21 mouse cellular contexts compared by ENCODE assay signal in the genomic region with DNA sequence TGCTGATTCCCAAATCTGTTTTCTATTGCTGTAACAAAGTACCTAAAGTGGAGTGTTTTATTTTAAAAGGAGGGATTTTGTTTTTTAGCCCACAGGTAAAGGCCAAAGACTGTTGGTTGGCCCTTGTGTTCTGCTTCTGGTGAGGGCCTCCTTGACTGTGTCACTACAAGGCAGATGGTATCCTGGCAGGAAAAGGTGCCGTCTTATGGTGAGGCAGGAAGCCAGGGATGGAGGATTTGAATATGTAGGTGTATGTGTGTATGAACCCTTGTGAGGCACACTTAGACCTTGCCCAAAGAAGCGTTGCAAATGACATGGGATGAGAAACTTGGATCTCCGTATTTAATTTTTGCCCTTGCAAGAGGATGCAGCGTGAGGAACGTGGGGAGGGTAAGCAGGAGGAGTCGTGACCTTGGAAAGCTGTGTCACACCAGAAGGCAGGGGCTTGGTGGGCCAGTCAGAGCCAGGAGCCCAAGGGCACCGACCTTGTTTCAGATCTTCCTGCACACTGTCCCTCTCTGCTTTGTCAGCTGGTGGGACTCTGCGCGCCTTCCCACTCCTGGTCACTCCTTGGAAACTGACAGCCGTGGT. TPM values are rescaled to one million over a fixed set of nuclear protein-coding genes. Genes with fewer than 3 reads are reported as not detected.
DNase-seq lines count a peak whose midpoint lies in the region; ATAC-seq and TF ChIP-seq lines count a peak whose summit lies in the region.
"Had no signal": no experiment of that assay in that cellular context is flagged by ENCODE, and none has a peak within 500 bp of the region (broad histone marks: within the 10 kb centered on the region; RNA-seq: fewer than 3 reads in every experiment).

No protein-coding gene starts in this region.

- ATAC-seq in heart, embryonic 13.5 days (ENCODE audit: extremely low read depth, insufficient number of reproducible peaks, low FRiP score, low TSS enrichment) = no peak
- ATAC-seq in midbrain, embryonic 15.5 days (replicated peaks) = 0 out of 2 replicates have a peak, but pooled peaks have one; percentile 32
- ATAC-seq in limb, embryonic 12.5 days (ENCODE audit: insufficient number of reproducible peaks, insufficient read depth, low FRiP score, low TSS enrichment, low read depth) = no peak
- ATAC-seq: forebrain, postnatal 0 days; intestine, embryonic 16.5 days; midbrain, embryonic 13.5 days had no signal

- no peak overlapping the region for H3K27ac ChIP-seq in heart, embryonic 13.5 days (replicated peaks)
- no peak overlapping the region for H3K27ac ChIP-seq in midbrain, embryonic 15.5 days
- H3K27ac ChIP-seq in midbrain, embryonic 10.5 days (replicated peaks) = no peak overlapping the region
- H3K27ac ChIP-seq in limb, embryonic 12.5 days = peak overlapping the region; percentile 23; the same call in 1 of the 2 replicates
- no peak overlapping the region for H3K27ac ChIP-seq in layer of hippocampus, adult 2 months
- H3K27ac ChIP-seq: embryonic facial prominence, embryonic 10.5 days; midbrain, embryonic 13.5 days; neural tube, embryonic 13.5 days had no signal

- H3K4me1 ChIP-seq in heart, embryonic 13.5 days = peaks cover 53% of the 10 kb centered on the region
- peaks cover 27% of the 10 kb centered on the region; the same call in 1 of the 2 replicates for H3K4me1 ChIP-seq in midbrain, embryonic 15.5 days
- peaks cover 25% of the 10 kb centered on the region for H3K4me1 ChIP-seq in midbrain, embryonic 10.5 days
- peaks cover 38% of the 10 kb centered on the region for H3K4me1 ChIP-seq in limb, embryonic 12.5 days (replicated peaks)

- intact Hi-C loops in heart, postnatal 14 days (cut with DNase I) = no loop called here

- no peak overlapping the region for H3K4me3 ChIP-seq in heart, embryonic 13.5 days
- no peak overlapping the region for H3K4me3 ChIP-seq in midbrain, embryonic 15.5 days
- no peak overlapping the region for H3K4me3 ChIP-seq in midbrain, embryonic 10.5 days
- no peak overlapping the region for H3K4me3 ChIP-seq in limb, embryonic 12.5 days (replicated peaks)
- H3K4me3 ChIP-seq in layer of hippocampus, adult 2 months = no peak overlapping the region
- H3K4me3 ChIP-seq: embryonic facial prominence, embryonic 10.5 days; midbrain, embryonic 13.5 days; myocyte; neural tube, embryonic 13.5 days had no signal

- H3K4me2 ChIP-seq in heart, embryonic 13.5 days = no peak overlapping the region
- H3K4me2 ChIP-seq in midbrain, embryonic 15.5 days = no peak overlapping the region
- H3K4me2 ChIP-seq in limb, embryonic 12.5 days = no peak overlapping the region
- H3K4me2 ChIP-seq: midbrain, embryonic 13.5 days; neural tube, embryonic 13.5 days had no signal

- WGBS in heart, embryonic 13.5 days = 70% methylated on average over 10 of the region's 10 CpGs
- 73% methylated on average over 10 of the region's 10 CpGs for WGBS in midbrain, embryonic 15.5 days
- 79% methylated on average over 10 of the region's 10 CpGs for WGBS in midbrain, embryonic 10.5 days
- WGBS in limb, embryonic 12.5 days = 79% methylated on average over 10 of the region's 10 CpGs

- peak overlapping the region; percentile 37; the same call in 1 of the 2 replicates for H3K9ac ChIP-seq in heart, embryonic 13.5 days
- H3K9ac ChIP-seq in midbrain, embryonic 15.5 days = no peak overlapping the region
- no peak overlapping the region for H3K9ac ChIP-seq in limb, embryonic 12.5 days (replicated peaks)
- H3K9ac ChIP-seq: forebrain, postnatal 0 days; midbrain, embryonic 13.5 days; neural tube, embryonic 13.5 days had no signal

- peak; percentile 57 for DNase-seq in adrenal gland, postnatal 14 days
- DNase-seq in adrenal gland, adult 18-20 months (ENCODE audit: low spot score in 2 of 2) = no peak
- DNase-seq in heart, postnatal 14 days = no peak
- no peak for DNase-seq in midbrain, embryonic 10.5 days (ENCODE audit: low spot score)
- DNase-seq in layer of hippocampus, adult 2 months (ENCODE audit: low spot score in 2 of 2) = no peak
- DNase-seq: cerebellum, adult 11-12 months; forebrain, postnatal 0 days; gastrocnemius, postnatal 14 days; heart, adult 11 months; kidney, adult 9 months; kidney, postnatal 36 days; thymus, adult 18-20 months; thymus, postnatal 4 days had no signal

- peaks cover 37% of the 10 kb centered on the region for H3K36me3 ChIP-seq in heart, embryonic 13.5 days
- H3K36me3 ChIP-seq in midbrain, embryonic 15.5 days (replicated peaks) = peaks cover 6% of the 10 kb centered on the region; the same call in 1 of the 2 replicates
- H3K36me3 ChIP-seq in midbrain, embryonic 10.5 days = peaks cover 28% of the 10 kb centered on the region
- H3K36me3 ChIP-seq in limb, embryonic 12.5 days = peaks cover 37% of the 10 kb centered on the region

- H3K9me3 ChIP-seq in heart, embryonic 13.5 days = no peaks in the 10 kb centered on the region
- no peaks in the 10 kb centered on the region for H3K9me3 ChIP-seq in midbrain, embryonic 15.5 days
- H3K9me3 ChIP-seq in midbrain, embryonic 10.5 days (replicated peaks) = no peaks in the 10 kb centered on the region
- no peaks in the 10 kb centered on the region for H3K9me3 ChIP-seq in limb, embryonic 12.5 days
- H3K9me3 ChIP-seq: embryonic facial prominence, embryonic 10.5 days; midbrain, embryonic 13.5 days; neural tube, embryonic 13.5 days had no signal

- H3K27me3 ChIP-seq in heart, embryonic 13.5 days (replicated peaks) = no peaks in the 10 kb centered on the region
- H3K27me3 ChIP-seq in midbrain, embryonic 15.5 days (replicated peaks) = no peaks in the 10 kb centered on the region
- no peaks in the 10 kb centered on the region for H3K27me3 ChIP-seq in midbrain, embryonic 10.5 days (ENCODE audit: low read depth, poor library complexity, severe bottlenecking)
- no peaks in the 10 kb centered on the region for H3K27me3 ChIP-seq in limb, embryonic 12.5 days
- H3K27me3 ChIP-seq: midbrain, embryonic 13.5 days; neural tube, embryonic 13.5 days had no signal

- no peak for TF ChIP-seq CTCF in layer of hippocampus, adult 2 months (conservative IDR thresholded peaks at IDR 0.05)

RNA-seq across cellular contexts. Expression of gene Igsf3, which starts 47.5 kb away (rescaled TPM):
- 5.1 and 6.6 TPM in 2 replicates for total RNA-seq in adrenal gland, postnatal 14 days (2021)
- 1 to 10 TPM; 3.1 to 3.8 TPM for total RNA-seq in adrenal gland, adult 18-20 months (2021)
- 40.1 and 41.9 TPM in 2 replicates for polyA plus RNA-seq in heart, embryonic 13.5 days (2015; fragmentation: Nextera tagmentation; extraction: Ambion mirVana)
- 10 to 100 TPM; 14.9 to 16.8 TPM for total RNA-seq in heart, postnatal 14 days (2021)
- polyA plus RNA-seq in midbrain, embryonic 15.5 days (2015; fragmentation: Nextera tagmentation; extraction: Ambion mirVana) = 99.0 and 104 TPM in 2 replicates
- polyA plus RNA-seq in midbrain, embryonic 10.5 days (2016; fragmentation: Nextera tagmentation; extraction: Ambion mirVana) = 22.7 and 29.7 TPM in 2 replicates
- 95.2 and 104 TPM in 2 replicates for polyA plus RNA-seq in limb, embryonic 12.5 days (2016; fragmentation: Nextera tagmentation; extraction: Ambion mirVana)
- total RNA-seq in layer of hippocampus, adult 2 months (2021) = 10 to 100 TPM; 19.4 to 20.6 TPM
